Mouse (Mus musculus) kidney, embryonic 15.5 days (tissue): ENCODE measurements around the gene Stat6. TPM values are rescaled to one million over a fixed set of nuclear protein-coding genes. Genes with fewer than 3 reads are reported as not detected.
A peak's percentile ranks its signal among the peaks of the same experiment; 100 is the strongest.
"Not testable (repeated sequence)": the region's sequence is repeated elsewhere in the genome, so short reads cannot be mapped to it uniquely, and the experiment has no call there.

Source experiments
- ATAC-seq: fragments of 200-750 bp; cut with Nextera tagmentation; replicated peaks from 2 replicates; pipeline ENCODE4 v1.8.0; 2017; ENCODE audit warnings: moderate TSS enrichment; ENCODE audit not compliant: low FRiP score
- H3K27ac ChIP-seq: fragments of 300-500 bp; sonication (generic); 2 replicates; pipeline ENCODE4 v1.5.1; 2015; ENCODE audit warnings: mild to moderate bottlenecking, inconsistent platforms
- H3K27me3 ChIP-seq: fragments of 300-500 bp; sonication (generic); 2 replicates; pipeline ENCODE4 v1.6.1; 2015; ENCODE audit warnings: inconsistent platforms
- H3K36me3 ChIP-seq: fragments of 300-500 bp; sonication (generic); 2 replicates; pipeline ENCODE4 v1.6.1; 2015; ENCODE audit warnings: inconsistent platforms
- H3K4me1 ChIP-seq: fragments of 300-500 bp; sonication (generic); 2 replicates; pipeline ENCODE4 v1.6.1; 2015; ENCODE audit warnings: inconsistent platforms
- H3K4me2 ChIP-seq: fragments of 300-500 bp; sonication (generic); 2 replicates; pipeline ENCODE4 v1.6.1; 2015; ENCODE audit warnings: moderate library complexity, mild to moderate bottlenecking, inconsistent platforms
- H3K4me3 ChIP-seq: fragments of 300-500 bp; sonication (generic); replicated peaks from 2 replicates; pipeline ENCODE4 v1.5.1; 2015; ENCODE audit warnings: mild to moderate bottlenecking, inconsistent platforms
- H3K9ac ChIP-seq: fragments of 300-500 bp; sonication (generic); 2 replicates; pipeline ENCODE4 v1.6.1; 2015; ENCODE audit warnings: mild to moderate bottlenecking, inconsistent platforms
- H3K9me3 ChIP-seq: fragments of 300-500 bp; sonication (generic); replicated peaks from 2 replicates; pipeline ENCODE4 v1.6.1; 2016; ENCODE audit warnings: inconsistent platforms
- WGBS: fragments of 180-500 bp; shearing (Covaris S2); methylation state at CpG from one replicate; pipeline ENCODE4 v1.1.7; 2015; ENCODE audit warnings: mixed read lengths; 5-methylcytosine and 5-hydroxymethylcytosine counted together
- polyA plus RNA-seq: library from polyadenylated mRNA; unstranded; fragments of >200 nt; fragmentation: Nextera tagmentation; extraction: Ambion mirVana; gene quantifications from 2 replicates; pipeline ENCODE4 v1.2.1, GENCODE M21; 2015

Stat6 gene
- polyA plus RNA-seq, 1 experiment from 2014 or later: 27.2 TPM

GRCm38 (mm10) chr10:127631261-127632214 lies 11.2 kb upstream of the Stat6 start:
- Histone ChIP-seq H3K36me3 (no peaks in the 10 kb centered on the region), H3K27ac (no peak overlapping the region), H3K4me3 (no peak overlapping the region), H3K4me2 (no peak overlapping the region), H3K27me3 (no peaks in the 10 kb centered on the region), H3K9me3 (peaks cover 4% of the 10 kb centered on the region), H3K9ac (no peak overlapping the region), H3K4me1 (0 out of 2 replicates have a peak, but pooled peaks cover 3% of the 10 kb centered on the region)
- no peak for ATAC-seq
- WGBS: 74% methylated on average over 10 of the region's 10 CpGs

- no peak overlapping the region for H3K4me3 ChIP-seq
- H3K36me3 ChIP-seq: no peaks in the 10 kb centered on the region
- ATAC-seq: no peak
- H3K4me1 ChIP-seq: 0 out of 2 replicates have a peak, but pooled peaks cover 3% of the 10 kb centered on the region
- no peak overlapping the region for H3K4me2 ChIP-seq
- H3K27ac ChIP-seq: no peak overlapping the region
- WGBS: 43% methylated on average over 7 of the region's 7 CpGs
- H3K27me3 ChIP-seq: no peaks in the 10 kb centered on the region
- no peak overlapping the region for H3K9ac ChIP-seq
- H3K9me3 ChIP-seq: no peaks in the 10 kb centered on the region
Observed at GRCm38 (mm10) chr10:127632668-127633271, 10.0 kb upstream of the Stat6 start.

GRCm38 (mm10) chr10:127640421-127640820 lies 2.4 kb upstream of the Stat6 start:
- no peaks in the 10 kb centered on the region for H3K36me3 ChIP-seq
- WGBS: 62% methylated on average over 5 of the region's 5 CpGs

GRCm38 (mm10) chr10:127641861-127642771 lies 670 bp upstream of the Stat6 start:
- H3K4me3 ChIP-seq: peak overlapping the region; percentile 52
- ATAC-seq: peak; percentile 76
- WGBS: 5% methylated on average over 19 of the region's 19 CpGs
- no peaks in the 10 kb centered on the region for H3K9me3 ChIP-seq
- peak overlapping the region; percentile 92 for H3K27ac ChIP-seq
- peak overlapping the region; percentile 46; the same call in 1 of the 2 replicates for H3K9ac ChIP-seq
- peaks cover 30% of the 10 kb centered on the region for H3K4me1 ChIP-seq
- H3K27me3 ChIP-seq: no peaks in the 10 kb centered on the region
- peak overlapping the region; percentile 74 for H3K4me2 ChIP-seq
- no peaks in the 10 kb centered on the region for H3K36me3 ChIP-seq

More at GRCm38 (mm10) chr10:127640421-127640820, 2.4 kb upstream of the Stat6 start:
- no peak overlapping the region for H3K27ac ChIP-seq
- H3K27me3 ChIP-seq: no peaks in the 10 kb centered on the region
- no peak overlapping the region for H3K4me3 ChIP-seq
- H3K9ac ChIP-seq: no peak overlapping the region
- no peak for ATAC-seq
- H3K4me1 ChIP-seq: peaks cover 30% of the 10 kb centered on the region
- no peak overlapping the region for H3K4me2 ChIP-seq
- no peaks in the 10 kb centered on the region for H3K9me3 ChIP-seq

GRCm38 (mm10) chr10:127643553-127644238 lies 910 bp downstream of the Stat6 start:
- Histone ChIP-seq H3K27me3 (no peaks in the 10 kb centered on the region), H3K4me2 (peak overlapping the region; percentile 74), H3K27ac (peak overlapping the region; percentile 92), H3K4me3 (peak overlapping the region; percentile 52), H3K36me3 (peaks cover 12% of the 10 kb centered on the region), H3K4me1 (peaks cover 30% of the 10 kb centered on the region), H3K9me3 (no peaks in the 10 kb centered on the region), H3K9ac (peak overlapping the region; percentile 46)
- ATAC-seq: peak; percentile 59
- WGBS: 1% methylated on average over 25 of the region's 25 CpGs

- no peak overlapping the region for H3K4me2 ChIP-seq
- H3K9ac ChIP-seq: no peak overlapping the region
- peaks cover 28% of the 10 kb centered on the region for H3K36me3 ChIP-seq
- 68% methylated on average over 2 of the region's 2 CpGs for WGBS
- no peaks in the 10 kb centered on the region for H3K27me3 ChIP-seq
- peaks cover 30% of the 10 kb centered on the region for H3K4me1 ChIP-seq
- ATAC-seq: no peak
- no peak overlapping the region for H3K4me3 ChIP-seq
- no peaks in the 10 kb centered on the region for H3K9me3 ChIP-seq
- no peak overlapping the region for H3K27ac ChIP-seq
Observed at GRCm38 (mm10) chr10:127645791-127646190, 3.0 kb downstream of the Stat6 start.

GRCm38 (mm10) chr10:127652906-127653638 lies 10.3 kb downstream of the Stat6 start:
- peak; percentile 17; the same call in 1 of the 2 replicates for ATAC-seq
- Histone ChIP-seq H3K36me3 (peaks cover 70% of the 10 kb centered on the region), H3K4me1 (peaks cover 17% of the 10 kb centered on the region), H3K27ac (peak overlapping the region; percentile 70), H3K27me3 (no peaks in the 10 kb centered on the region), H3K9me3 (no peaks in the 10 kb centered on the region), H3K9ac (no peak overlapping the region), H3K4me3 (peak overlapping the region; percentile 28), H3K4me2 (peak overlapping the region; percentile 48)
- WGBS: 45% methylated on average over 21 of the region's 21 CpGs

GRCm38 (mm10) chr10:127654970-127655579 lies 12.3 kb downstream of the Stat6 start:
- Histone ChIP-seq H3K27me3 (no peaks in the 10 kb centered on the region), H3K9ac (no peak overlapping the region), H3K27ac (peak overlapping the region; percentile 30; the same call in 1 of the 2 replicates), H3K9me3 (no peaks in the 10 kb centered on the region), H3K4me3 (no peak overlapping the region), H3K36me3 (peaks cover 64% of the 10 kb centered on the region), H3K4me2 (no peak overlapping the region), H3K4me1 (peaks cover 34% of the 10 kb centered on the region)
- 51% methylated on average over 16 of the region's 16 CpGs for WGBS
- no peak for ATAC-seq

- H3K4me1 ChIP-seq: peaks cover 54% of the 10 kb centered on the region
- H3K4me3 ChIP-seq, H3K27ac ChIP-seq, H3K27me3 ChIP-seq, ATAC-seq, H3K4me2 ChIP-seq, H3K9ac ChIP-seq, H3K9me3 ChIP-seq: not testable (repeated sequence)
- 55% methylated on average over 6 of the region's 6 CpGs for WGBS
- peaks cover 60% of the 10 kb centered on the region for H3K36me3 ChIP-seq
Observed at GRCm38 (mm10) chr10:127657617-127658016, 14.8 kb downstream of the Stat6 start.

GRCm38 (mm10) chr10:127658076-127658475 lies 15.3 kb downstream of the Stat6 start:
- no peaks in the 10 kb centered on the region for H3K27me3 ChIP-seq
- H3K4me3 ChIP-seq: 0 out of 2 replicates have a peak overlapping the region, but pooled peaks have one; percentile 15
- H3K36me3 ChIP-seq: peaks cover 60% of the 10 kb centered on the region
- peaks cover 54% of the 10 kb centered on the region for H3K4me1 ChIP-seq
- no peak overlapping the region for H3K9ac ChIP-seq
- peak overlapping the region; percentile 44; the same call in 1 of the 2 replicates for H3K4me2 ChIP-seq
- H3K9me3 ChIP-seq: no peaks in the 10 kb centered on the region
- H3K27ac ChIP-seq: peak overlapping the region; percentile 56
- WGBS: 10% methylated on average over 6 of the region's 6 CpGs
- ATAC-seq: no peak
